ENCODE assay signal across 19 mouse cellular contexts in the genomic region with DNA sequence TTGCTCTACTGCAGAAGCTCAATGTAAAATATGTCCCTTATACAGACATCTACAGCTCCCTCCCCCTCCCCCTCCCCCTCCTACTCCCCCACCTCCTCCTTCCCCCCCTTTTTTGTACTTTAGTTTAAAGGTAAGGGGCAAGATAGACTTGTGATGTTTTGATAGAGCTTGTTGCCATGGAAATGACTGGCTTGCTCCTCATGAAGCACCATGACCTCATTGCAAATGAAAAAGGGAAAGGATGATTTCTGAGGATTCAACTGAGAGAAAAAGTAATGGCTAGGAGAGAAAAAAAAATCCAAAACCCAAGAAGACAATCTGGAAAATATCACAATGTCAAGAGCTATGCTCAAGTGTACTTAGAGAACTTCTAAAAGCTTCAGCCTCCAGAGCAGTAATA. TPM values are rescaled to one million over a fixed set of nuclear protein-coding genes. Genes with fewer than 3 reads are reported as not detected.
DNase-seq lines count a peak whose midpoint lies in the region; ATAC-seq and TF ChIP-seq lines count a peak whose summit lies in the region.
"Had no signal": no experiment of that assay in that cellular context is flagged by ENCODE, and none has a peak within 500 bp of the region (broad histone marks: within the 10 kb centered on the region; RNA-seq: fewer than 3 reads in every experiment).

No protein-coding gene starts in this region.

- H3K4me1 ChIP-seq in intestine, embryonic 14.5 days (replicated peaks; ENCODE audit: control insufficient read depth, insufficient read depth, low read length): peaks cover 15% of the 10 kb centered on the region; the same call in 1 of the 2 replicates
- H3K4me1 ChIP-seq in intestine, postnatal 0 days (replicated peaks; ENCODE audit: control insufficient read depth, insufficient read depth, low read length): no peaks in the 10 kb centered on the region
- peaks cover 38% of the 10 kb centered on the region for H3K4me1 ChIP-seq in forebrain, embryonic 12.5 days

- no peaks in the 10 kb centered on the region for H3K9me3 ChIP-seq in intestine, embryonic 14.5 days (ENCODE audit: control insufficient read depth, low read length)
- no peaks in the 10 kb centered on the region for H3K9me3 ChIP-seq in intestine, postnatal 0 days (ENCODE audit: control insufficient read depth)
- H3K9me3 ChIP-seq in forebrain, embryonic 12.5 days: no peaks in the 10 kb centered on the region
- H3K9me3 ChIP-seq: hindbrain, embryonic 15.5 days; liver, embryonic 15.5 days; neural tube, embryonic 13.5 days had no signal

- DNase-seq in intestine, embryonic 14.5 days (ENCODE audit: low spot score): no peak
- peak; percentile 30 for DNase-seq in MN1 (ENCODE audit: low spot score)
- peak; percentile 24 for DNase-seq in mesoderm, embryonic 11.5 days (ENCODE audit: low read depth, low spot score)
- no peak for DNase-seq in testis, postnatal 14 days (ENCODE audit: low spot score)
- no peak for DNase-seq in gastrocnemius, postnatal 14 days
- DNase-seq in testis, postnatal 10 days (ENCODE audit: low spot score): no peak
- DNase-seq: adrenal gland, postnatal 14 days; cerebellum, adult 9-10 months; heart, postnatal 14 days; kidney, adult 9 months; kidney, postnatal 36 days; lung, postnatal 36 days; right cerebral cortex, postnatal 4 days had no signal

- intact Hi-C loops in gastrocnemius, postnatal 14 days (cut with DNase I; ENCODE audit: low total_unique reads): no loop called here

- no peaks in the 10 kb centered on the region for H3K36me3 ChIP-seq in intestine, embryonic 14.5 days (ENCODE audit: control insufficient read depth, insufficient read depth, low read length)
- H3K36me3 ChIP-seq in intestine, postnatal 0 days (ENCODE audit: control insufficient read depth, insufficient read depth): no peaks in the 10 kb centered on the region
- H3K36me3 ChIP-seq in forebrain, embryonic 12.5 days (replicated peaks): no peaks in the 10 kb centered on the region
- H3K36me3 ChIP-seq: hindbrain, embryonic 15.5 days; liver, embryonic 15.5 days; neural tube, embryonic 13.5 days had no signal

- H3K27ac ChIP-seq in intestine, embryonic 14.5 days (ENCODE audit: low read depth): peak overlapping the region; percentile 44
- H3K27ac ChIP-seq in intestine, postnatal 0 days (ENCODE audit: low read depth, low read length): no peak overlapping the region
- H3K27ac ChIP-seq in forebrain, embryonic 12.5 days: 0 out of 2 replicates have a peak overlapping the region, but pooled peaks have one; percentile 8
- H3K27ac ChIP-seq: hindbrain, embryonic 15.5 days; liver, embryonic 15.5 days; neural tube, embryonic 13.5 days had no signal

- H3K4me3 ChIP-seq in intestine, embryonic 14.5 days (ENCODE audit: low read depth, low read length): no peak overlapping the region
- H3K4me3 ChIP-seq in intestine, postnatal 0 days (ENCODE audit: low read depth, low read length): no peak overlapping the region
- H3K4me3 ChIP-seq in forebrain, embryonic 12.5 days (replicated peaks): no peak overlapping the region
- H3K4me3 ChIP-seq: hindbrain, embryonic 15.5 days; liver, embryonic 15.5 days; neural tube, embryonic 13.5 days had no signal

- TF ChIP-seq CTCF in intestine, postnatal 0 days (IDR thresholded peaks at IDR 0.05; ENCODE audit: low read depth): no peak

- ATAC-seq in intestine, embryonic 14.5 days (replicated peaks; ENCODE audit: low FRiP score, low TSS enrichment, low read depth): 0 out of 2 replicates have a peak, but pooled peaks have one; percentile 21
- no peak for ATAC-seq in intestine, postnatal 0 days
- ATAC-seq in forebrain, embryonic 12.5 days (ENCODE audit: low FRiP score): no peak

- H3K9ac ChIP-seq in intestine, embryonic 14.5 days (ENCODE audit: low read length): no peak overlapping the region
- no peak overlapping the region for H3K9ac ChIP-seq in intestine, postnatal 0 days (ENCODE audit: low read depth, low read length)
- no peak overlapping the region for H3K9ac ChIP-seq in forebrain, embryonic 12.5 days
- H3K9ac ChIP-seq: hindbrain, embryonic 15.5 days; liver, embryonic 15.5 days had no signal

- no peaks in the 10 kb centered on the region for H3K27me3 ChIP-seq in intestine, embryonic 14.5 days (replicated peaks; ENCODE audit: control insufficient read depth, insufficient read depth, low read length)
- H3K27me3 ChIP-seq in intestine, postnatal 0 days (replicated peaks; ENCODE audit: control insufficient read depth, insufficient read depth, low read length): no peaks in the 10 kb centered on the region
- H3K27me3 ChIP-seq in forebrain, embryonic 12.5 days: no peaks in the 10 kb centered on the region
- H3K27me3 ChIP-seq: hindbrain, embryonic 15.5 days; liver, embryonic 15.5 days; neural tube, embryonic 13.5 days had no signal

- H3K4me2 ChIP-seq in intestine, embryonic 14.5 days (ENCODE audit: low read length): no peak overlapping the region
- H3K4me2 ChIP-seq in intestine, postnatal 0 days (replicated peaks; ENCODE audit: low read depth): no peak overlapping the region
- no peak overlapping the region for H3K4me2 ChIP-seq in forebrain, embryonic 12.5 days
- H3K4me2 ChIP-seq: heart, embryonic 11.5 days; hindbrain, embryonic 15.5 days; liver, embryonic 15.5 days; neural tube, embryonic 13.5 days had no signal

RNA-seq across cellular contexts. Expression of gene Cdkal1, which starts 29.4 kb away (rescaled TPM):
- 33.9 and 35.2 TPM in 2 replicates for polyA plus RNA-seq in intestine, embryonic 14.5 days (2014; fragmentation: Nextera tagmentation; extraction: Ambion mirVana)
- polyA plus RNA-seq in intestine, postnatal 0 days (2015; fragmentation: Nextera tagmentation; extraction: Ambion mirVana): 13.1 and 13.5 TPM in 2 replicates
- polyA plus RNA-seq in forebrain, embryonic 12.5 days (2016; fragmentation: Nextera tagmentation; extraction: Ambion mirVana): 33.9 and 37.2 TPM in 2 replicates
- total RNA-seq in gastrocnemius, postnatal 14 days (2021): 10 to 100 TPM; 25.0 to 28.2 TPM

Comparison
In these comparisons a context has a peak if more than half of its experiments do, and no peak if none do; other contexts are left out.
1. DNase-seq: peak in MN1 (single experiment) and mesoderm, embryonic 11.5 days (single experiment); none in intestine, embryonic 14.5 days (single experiment), testis, postnatal 14 days (single experiment), gastrocnemius, postnatal 14 days (single experiment) and testis, postnatal 10 days (single experiment).